Mouse (Mus musculus) frontal cortex, adult (tissue): ENCODE measurements at regions not wholly inside any gene's neighbourhood (a gene's known extent, or its start where the extent isn't known, plus 50 kb on each side); places are given as distances from the start of the nearest gene placed in this dataset.

ENCODE experiments used
- ATAC-seq: cut with Nextera tagmentation; 2 replicates; pipeline ENCODE4 v1.9.2; 2017; ENCODE audit warnings: mild to moderate bottlenecking, moderate library complexity, mixed read lengths; ENCODE audit not compliant: low TSS enrichment

DNA sequence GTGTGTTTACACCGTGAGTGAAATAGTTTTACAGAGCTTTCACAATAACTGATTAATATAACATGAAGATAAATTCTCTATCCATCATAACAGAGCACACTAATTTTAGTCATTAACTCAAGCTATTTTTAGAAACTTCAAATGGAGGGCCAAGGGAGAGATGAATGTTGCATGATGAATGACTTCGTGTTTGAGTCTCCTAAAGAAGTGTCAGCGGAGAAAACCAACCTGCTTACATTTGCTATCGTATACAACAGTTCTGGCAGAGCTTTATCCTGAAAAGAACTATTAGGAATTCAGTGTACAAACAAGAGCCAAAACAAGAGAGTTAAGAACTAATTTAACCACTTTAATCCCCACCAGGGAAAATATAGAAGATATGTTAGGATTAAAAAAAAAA, 526.9 kb downstream of the Zpld1 start:
- no peak for ATAC-seq

DNA sequence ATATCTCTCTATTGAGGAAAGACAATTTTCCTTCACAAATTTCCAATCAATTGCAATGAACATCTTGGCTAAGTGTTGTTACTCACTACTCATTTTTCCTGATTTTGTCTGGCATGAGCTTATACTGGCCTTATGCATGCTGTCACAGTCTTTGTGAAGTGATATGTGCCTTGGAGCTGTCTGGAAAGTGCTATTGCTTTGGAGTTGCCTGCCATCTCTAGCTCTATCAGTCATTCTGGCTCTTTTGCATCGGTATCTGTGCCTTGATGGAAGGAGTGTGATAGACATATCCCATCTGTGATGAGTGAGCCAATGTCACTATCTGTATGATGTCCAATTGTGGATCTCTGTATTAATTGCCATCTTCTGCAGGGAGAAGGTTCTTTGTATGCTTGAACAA, 553.6 kb downstream of the Zpld1 start:
- ATAC-seq: no peak

- ATAC-seq: no peak
These were observed 564.3 kb downstream of the Zpld1 start for GRCm38 (mm10) chr16:54733516-54733915.

- peak; percentile 96 for ATAC-seq
These were observed 589.9 kb downstream of the Zpld1 start for GRCm38 (mm10) chr16:54707880-54708279.

GRCm38 (mm10) chr16:54682815-54683214, 615.0 kb downstream of the Zpld1 start:
- no peak for ATAC-seq

- no peak for ATAC-seq
These were observed 648.9 kb downstream of the Zpld1 start for GRCm38 (mm10) chr16:54648728-54649525.

GRCm38 (mm10) chr16:54647821-54648220, 650.0 kb downstream of the Zpld1 start:
- ATAC-seq: no peak

DNA sequence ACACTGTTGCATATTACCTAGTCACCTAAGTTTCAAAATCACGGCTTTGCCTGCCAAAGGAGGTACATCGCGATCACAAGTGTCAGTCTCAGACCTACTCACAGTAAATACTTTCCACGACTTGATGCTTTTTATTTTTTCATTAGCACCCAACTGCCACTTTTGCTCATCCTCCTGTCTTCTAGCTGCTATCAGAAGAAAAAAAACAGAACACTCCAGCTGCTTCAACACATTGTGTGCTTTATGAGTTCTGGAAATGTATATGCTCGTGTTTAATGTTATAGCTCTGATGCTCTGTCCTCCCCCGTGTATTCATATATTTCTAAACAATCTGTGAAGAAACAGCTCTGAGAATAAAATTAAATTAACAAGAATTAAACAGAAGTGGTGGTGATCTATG, 651.5 kb downstream of the Zpld1 start:
- ATAC-seq: peak; percentile 78

DNA sequence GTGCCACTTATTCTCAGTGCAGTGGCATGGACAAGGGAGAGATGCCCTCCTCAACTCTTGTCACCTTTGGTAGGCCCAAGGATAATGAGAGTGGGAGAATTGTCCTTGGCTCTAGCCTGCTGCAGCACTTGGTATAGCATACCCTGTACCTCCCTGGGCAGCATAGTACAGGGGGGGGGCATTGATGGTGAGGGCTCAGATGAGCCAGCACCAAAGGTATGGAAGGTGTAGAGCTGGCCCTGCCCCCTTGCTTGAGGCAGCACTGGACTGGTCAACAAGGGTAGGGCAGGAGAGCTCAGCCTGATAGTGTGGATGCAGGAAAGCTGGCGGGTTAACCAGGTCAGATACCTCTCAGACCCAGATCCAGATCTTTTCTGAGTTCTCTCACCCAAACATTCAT, 668.6 kb downstream of the Zpld1 start:
- no peak for ATAC-seq

DNA sequence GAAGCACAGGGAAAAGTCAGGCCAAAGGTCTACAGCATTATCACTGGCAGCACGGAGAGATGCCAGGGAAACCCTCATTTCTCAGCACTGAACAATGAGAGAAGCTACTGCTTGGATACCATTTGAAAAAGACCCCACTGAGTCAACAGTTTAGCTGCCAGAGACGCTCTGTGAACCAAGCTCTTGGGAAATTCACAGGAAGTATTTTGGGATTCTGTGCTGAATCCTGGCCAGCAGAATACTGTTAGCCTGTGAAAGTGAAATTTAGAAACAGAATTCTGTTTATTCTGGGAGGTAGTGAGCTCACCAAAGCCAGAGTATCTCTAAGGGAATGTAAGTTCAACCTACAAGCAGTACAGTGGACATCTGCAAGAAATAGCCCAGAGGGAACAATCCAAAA, 705.1 kb downstream of the Zpld1 start:
- peak; percentile 97 for ATAC-seq
